Mouse (Mus musculus) CH12.LX (cell line): ENCODE measurements around the gene Zfp768. TPM values are rescaled to one million over a fixed set of nuclear protein-coding genes. Genes with fewer than 3 reads are reported as not detected.

Experiments used
- DNase-seq: peaks from one replicate; pipeline ENCODE4 v3.0.0-alpha.2; 2013; ENCODE audit errors: extremely low read depth
- H3K27ac ChIP-seq: 2 replicates; pipeline ENCODE4 v1.5.1; 2012; ENCODE audit warnings: low read depth, mild to moderate bottlenecking, control low read depth, moderate library complexity; ENCODE audit not compliant: insufficient read depth
- H3K27me3 ChIP-seq: replicated peaks from 2 replicates; pipeline ENCODE3; 2012; ENCODE audit warnings: inconsistent platforms
- H3K36me3 ChIP-seq, 2 experiments: replicated peaks in 1 of 2; 2 replicates each; pipeline versions ENCODE3 to v1.6.1; 2012; ENCODE audit warnings: inconsistent platforms in 1 of 2, low read length in 1 of 2, mild to moderate bottlenecking in 1 of 2, mixed read lengths in 1 of 2, moderate library complexity in 1 of 2; ENCODE audit not compliant: control insufficient read depth in 1 of 2, insufficient read depth in 1 of 2
- H3K4me1 ChIP-seq, 2 experiments: 2 replicates each; pipeline ENCODE4 v1.6.1; 2012; ENCODE audit warnings: inconsistent platforms in 1 of 2, moderate library complexity in 1 of 2; ENCODE audit not compliant: insufficient read depth in 2 of 2, control insufficient read depth in 1 of 2
- H3K4me2 ChIP-seq: 2 replicates; pipeline ENCODE4 v1.6.1; 2012; ENCODE audit warnings: low read depth, mild to moderate bottlenecking, control low read depth; ENCODE audit not compliant: poor library complexity, insufficient read depth, severe bottlenecking
- H3K4me3 ChIP-seq, 3 experiments: fragments of 150-350 bp in 1 of 3; sonication (generic) in 1 of 3; replicated peaks in 1 of 3; 2 replicates each; pipeline versions ENCODE3 to v1.5.1; 2011 to 2012; ENCODE audit warnings: low read depth in 2 of 3, low read length in 2 of 3, mild to moderate bottlenecking in 2 of 3, moderate library complexity in 2 of 3, control low read depth in 1 of 3, improper control_type of control experiment in 1 of 3, inconsistent platforms in 1 of 3, mixed read lengths in 1 of 3; ENCODE audit not compliant: poor library complexity in 1 of 3
- H3K79me2 ChIP-seq: replicated peaks from 2 replicates; pipeline ENCODE4 v1.6.1; 2012; ENCODE audit warnings: mild to moderate bottlenecking, moderate library complexity; ENCODE audit not compliant: control insufficient read depth, poor library complexity, insufficient read depth, severe bottlenecking; ENCODE audit errors: extremely low read depth
- H3K9ac ChIP-seq: 2 replicates; pipeline ENCODE4 v1.6.1; 2012; ENCODE audit warnings: low read depth, mild to moderate bottlenecking, control low read depth, moderate library complexity; ENCODE audit not compliant: insufficient read depth
- H3K9me3 ChIP-seq: replicated peaks from 2 replicates; pipeline ENCODE3; 2012; ENCODE audit warnings: low read length, inconsistent platforms, mixed read lengths
- BHLHE40 ChIP-seq: IDR thresholded peaks from 2 replicates; pipeline ENCODE4 v1.6.1; 2011; ENCODE audit warnings: mild to moderate bottlenecking, low read depth, low read length, improper control_type of control experiment
- CHD2 ChIP-seq: IDR thresholded peaks from 2 replicates; pipeline ENCODE4 v1.6.1; 2011; ENCODE audit warnings: low read length, improper control_type of control experiment
- E2F4 ChIP-seq: IDR thresholded peaks from 2 replicates; pipeline ENCODE4 v1.6.1; 2011; ENCODE audit warnings: low read depth, low read length, improper control_type of control experiment; ENCODE audit not compliant: insufficient replicate concordance
- EP300 ChIP-seq: IDR thresholded peaks from 2 replicates; pipeline ENCODE4 v1.6.1; 2011; ENCODE audit warnings: low read length, improper control_type of control experiment
- ETS1 ChIP-seq: conservative IDR thresholded peaks from 2 replicates; pipeline ENCODE4 v1.6.1; 2012; ENCODE audit warnings: low read depth, mild to moderate bottlenecking, inconsistent platforms, low read length, improper control_type of control experiment, moderate library complexity
- GABPA ChIP-seq: IDR thresholded peaks from 2 replicates; pipeline ENCODE4 v1.6.1; 2012; ENCODE audit warnings: low read depth, low read length, improper control_type of control experiment, inconsistent platforms; ENCODE audit not compliant: insufficient replicate concordance
- JUN ChIP-seq: IDR thresholded peaks from 2 replicates; pipeline ENCODE4 v1.6.1; 2011; ENCODE audit warnings: low read depth, mild to moderate bottlenecking, low read length, improper control_type of control experiment, moderate library complexity; ENCODE audit not compliant: insufficient read depth
- JUND ChIP-seq: conservative IDR thresholded peaks from 2 replicates; pipeline ENCODE4 v1.6.1; 2011; ENCODE audit warnings: low read depth, low read length, improper control_type of control experiment
- KAT2A ChIP-seq: IDR thresholded peaks from 2 replicates; pipeline ENCODE4 v1.6.1; 2012; ENCODE audit warnings: low read length, improper control_type of control experiment, inconsistent platforms; ENCODE audit not compliant: insufficient replicate concordance
- MAFK ChIP-seq: IDR thresholded peaks from 2 replicates; pipeline ENCODE4 v1.6.1; 2011; ENCODE audit warnings: low read length, improper control_type of control experiment; ENCODE audit not compliant: insufficient replicate concordance
- MAX ChIP-seq: IDR thresholded peaks from 2 replicates; pipeline ENCODE4 v1.6.1; 2011; ENCODE audit warnings: low read length, improper control_type of control experiment
- MAZ ChIP-seq: IDR thresholded peaks from 2 replicates; pipeline ENCODE4 v1.6.1; 2012; ENCODE audit warnings: low read depth, mild to moderate bottlenecking, inconsistent platforms, low read length, improper control_type of control experiment, moderate library complexity
- MXI1 ChIP-seq: IDR thresholded peaks from 2 replicates; pipeline ENCODE4 v1.6.1; 2011; ENCODE audit warnings: mild to moderate bottlenecking, low read depth, low read length, improper control_type of control experiment
- MYC ChIP-seq: IDR thresholded peaks from 2 replicates; pipeline ENCODE4 v1.6.1; 2011; ENCODE audit warnings: low read depth, mild to moderate bottlenecking, improper control_type of control experiment, low read length
- NELFE ChIP-seq: IDR thresholded peaks from 2 replicates; pipeline ENCODE4 v1.6.1; 2011; ENCODE audit warnings: low read depth, low read length, improper control_type of control experiment
- PAX5 ChIP-seq: IDR thresholded peaks from 2 replicates; pipeline ENCODE4 v1.6.1; 2012; ENCODE audit warnings: low read length, inconsistent platforms, mixed read lengths
- RAD21 ChIP-seq: IDR thresholded peaks from 2 replicates; pipeline ENCODE4 v1.6.1; 2011; ENCODE audit warnings: low read depth, mild to moderate bottlenecking, low read length, improper control_type of control experiment, moderate library complexity
- SIN3A ChIP-seq: IDR thresholded peaks from 2 replicates; pipeline ENCODE4 v1.6.1; 2012; ENCODE audit warnings: low read length, improper control_type of control experiment, inconsistent platforms
- SMC3 ChIP-seq: IDR thresholded peaks from 2 replicates; pipeline ENCODE4 v1.6.1; 2011; ENCODE audit warnings: low read depth, low read length, improper control_type of control experiment
- TBP ChIP-seq: conservative IDR thresholded peaks from 2 replicates; pipeline ENCODE4 v1.6.1; 2011; ENCODE audit warnings: low read depth, low read length, improper control_type of control experiment
- TCF12 ChIP-seq: IDR thresholded peaks from 2 replicates; pipeline ENCODE4 v1.6.1; 2014; ENCODE audit warnings: low read depth, mild to moderate bottlenecking, inconsistent platforms, low read length, improper control_type of control experiment
- UBTF ChIP-seq: IDR thresholded peaks from 2 replicates; pipeline ENCODE4 v1.6.1; 2012; ENCODE audit warnings: low read depth, mild to moderate bottlenecking, inconsistent platforms, low read length, improper control_type of control experiment, moderate library complexity
- USF1 ChIP-seq: IDR thresholded peaks from 2 replicates; pipeline ENCODE4 v1.6.1; 2014; ENCODE audit warnings: low read depth, mild to moderate bottlenecking, inconsistent platforms, low read length, improper control_type of control experiment
- USF2 ChIP-seq: conservative IDR thresholded peaks from 2 replicates; pipeline ENCODE4 v1.6.1; 2011; ENCODE audit warnings: low read depth, low read length, improper control_type of control experiment
- ZC3H11A ChIP-seq: IDR thresholded peaks from 2 replicates; pipeline ENCODE4 v1.6.1; 2012; ENCODE audit warnings: low read depth, mild to moderate bottlenecking, inconsistent platforms, low read length, improper control_type of control experiment
- ZKSCAN1 ChIP-seq: IDR thresholded peaks from 2 replicates; pipeline ENCODE4 v1.6.1; 2012; ENCODE audit warnings: low read depth, inconsistent platforms, low read length, improper control_type of control experiment, borderline replicate concordance
- ZNF384 ChIP-seq: IDR thresholded peaks from 2 replicates; pipeline ENCODE4 v1.6.1; 2012; ENCODE audit warnings: low read depth, low read length, improper control_type of control experiment, inconsistent platforms
- dilution Hi-C: fragments of 300-500 bp; cut with MboI; formaldehyde crosslinking; loops from 2 replicates; pipeline ENCODE4 v1.14.3; 2020; ENCODE audit warnings: low sequenced_read_pairs; ENCODE audit not compliant: extremely low pct_unique_long_range_greater_than_20kb, extremely low pct_ligation_motif_present
- in situ Hi-C: fragments of 300-500 bp; cut with MboI; formaldehyde crosslinking; loops from 3 replicates; pipeline ENCODE4 v1.14.3; 2019; ENCODE audit warnings: low sequenced_read_pairs, low pct_ligation_motif_present, low pct_unique_long_range_greater_than_20kb, mixed read lengths
- polyA plus RNA-seq: library from polyadenylated mRNA; unstranded; fragments of >175 nt; gene quantifications from 2 replicates; pipeline ENCODE4 v1.2.1, GENCODE M21; 2012; ENCODE audit warnings: low read depth; ENCODE audit not compliant: insufficient read length
- total RNA-seq, 2 experiments: library from RNA; depleted of rRNA; stranded (reverse); fragments of 300-350 nt in 1 of 2; fragments of >200 nt in 1 of 2; gene quantifications; 2 replicates each; pipeline ENCODE4 v1.2.3; 2012 to 2014

Zfp768 gene
- total and polyA plus RNA-seq, 3 experiments = 5.0 to 9.9 (median 6.4) TPM

DNA sequence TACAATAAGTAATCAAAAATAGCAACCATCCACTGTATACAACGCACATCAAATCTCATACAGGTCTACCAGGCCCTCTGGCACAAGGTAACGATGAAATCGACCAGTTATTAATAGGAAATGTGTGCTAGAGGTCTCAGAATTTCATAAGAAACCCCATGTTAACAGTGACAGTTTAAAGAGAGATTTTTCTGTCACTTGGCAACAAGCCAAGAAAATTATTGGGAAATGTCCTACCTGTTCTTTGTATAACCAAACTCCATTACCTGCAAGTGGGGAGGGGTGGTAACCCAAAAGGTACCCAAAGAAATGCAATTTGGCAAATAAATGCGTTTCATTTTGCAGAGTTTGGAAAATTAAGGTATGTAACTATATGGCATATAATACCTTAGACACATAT is 13.1 kb upstream of the Zfp768 start:
- Histone ChIP-seq H3K79me2 (no peaks in the 10 kb centered on the region), H3K36me3 (no peaks in the 10 kb centered on the region), H3K27ac (no peak overlapping the region), H3K27me3 (peaks cover 16% of the 10 kb centered on the region), H3K4me2 (no peak overlapping the region), H3K9ac (no peak overlapping the region), H3K4me3 (no peak overlapping the region), H3K4me1 (no peaks in the 10 kb centered on the region; a peak in 1 of 4 replicates), H3K9me3 (peaks cover 3% of the 10 kb centered on the region)
- in situ Hi-C loops (loop anchor here (25.0 kb wide), 1 partner anchor 404 kb away; the partner anchor contains the start of gene Orai3), dilution Hi-C loops (no loop called here)
- no peak for TF ChIP-seq JUND
- TF ChIP-seq PAX5 = no peak
- TF ChIP-seq ETS1 = no peak
- TF ChIP-seq NELFE = no peak
- no peak for TF ChIP-seq USF1
- TF ChIP-seq EP300 = no peak
- TF ChIP-seq ZKSCAN1 = no peak
- no peak for TF ChIP-seq ZC3H11A
- TF ChIP-seq UBTF = no peak
- TF ChIP-seq JUN = no peak
- TF ChIP-seq MYC = no peak
- TF ChIP-seq TBP = no peak
- TF ChIP-seq RAD21 = no peak
- TF ChIP-seq MAZ = no peak
- no peak for TF ChIP-seq SMC3
- TF ChIP-seq CHD2 = no peak
- no peak for TF ChIP-seq MAX
- no peak for TF ChIP-seq BHLHE40
- TF ChIP-seq USF2 = no peak
- no peak for DNase-seq

DNA sequence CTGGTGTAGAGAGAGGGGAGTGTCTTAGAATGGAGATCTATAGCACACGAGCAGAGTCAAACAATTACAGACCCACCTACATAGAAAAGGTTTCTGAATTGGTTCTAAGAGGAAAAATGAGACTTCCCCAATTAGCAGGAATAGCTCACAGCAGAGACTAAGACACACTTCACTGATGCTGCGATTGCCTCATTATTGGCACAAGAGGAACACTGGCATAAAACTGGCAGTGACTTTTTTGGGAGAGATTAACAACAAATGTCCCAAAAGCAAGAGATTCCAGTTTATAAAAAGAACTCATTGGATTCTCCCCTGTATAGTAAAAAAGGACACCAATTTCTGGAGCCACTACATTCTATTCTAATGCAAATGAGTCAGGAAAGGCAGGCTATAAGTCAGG is 12.5 kb upstream of the Zfp768 start:
- no peak for DNase-seq
- Histone ChIP-seq H3K27ac (no peak overlapping the region), H3K9ac (no peak overlapping the region), H3K4me2 (no peak overlapping the region), H3K79me2 (no peaks in the 10 kb centered on the region), H3K4me1 (no peaks in the 10 kb centered on the region), H3K4me3 (no peak overlapping the region), H3K27me3 (peaks cover 16% of the 10 kb centered on the region), H3K9me3 (peaks cover 5% of the 10 kb centered on the region), H3K36me3 (no peaks in the 10 kb centered on the region)
- dilution Hi-C loops (no loop called here), in situ Hi-C loops (loop anchor here (25.0 kb wide), 1 partner anchor 404 kb away; the partner anchor contains the start of gene Orai3)
- TF ChIP-seq MAZ = no peak
- no peak for TF ChIP-seq TCF12
- TF ChIP-seq CHD2 = no peak
- no peak for TF ChIP-seq PAX5
- TF ChIP-seq JUN = no peak
- TF ChIP-seq MYC = no peak
- no peak for TF ChIP-seq KAT2A
- no peak for TF ChIP-seq SIN3A
- no peak for TF ChIP-seq MAFK
- no peak for TF ChIP-seq GABPA
- no peak for TF ChIP-seq ZNF384
- no peak for TF ChIP-seq ETS1
- no peak for TF ChIP-seq MXI1
- no peak for TF ChIP-seq E2F4
